Mouse (Mus musculus): ENCODE measurements at regions not wholly inside any gene's neighbourhood (a gene's known extent, or its start where the extent isn't known, plus 50 kb on each side); places are given as distances from the start of the nearest gene placed in this dataset.
A peak's percentile ranks its signal among the peaks of the same experiment; 100 is the strongest.

- Histone ChIP-seq H3K4me3 (replicated peaks; ENCODE audit: low read length) (no peak overlapping the region), H3K9me3 (ENCODE audit: control insufficient read depth, low read length) (no peaks in the 10 kb centered on the region), H3K4me2 (replicated peaks; ENCODE audit: low read depth, low read length, severe bottlenecking) (no peak overlapping the region), H3K9ac (ENCODE audit: low read depth, low read length, severe bottlenecking) (no peak overlapping the region), H3K27ac (replicated peaks; ENCODE audit: low read depth, low read length) (no peak overlapping the region), H3K36me3 (ENCODE audit: control insufficient read depth, insufficient read depth, low read length) (no peaks in the 10 kb centered on the region), H3K4me1 (ENCODE audit: control insufficient read depth, insufficient read depth, low read length) (peaks cover 4% of the 10 kb centered on the region; the same call in 1 of the 2 replicates), H3K27me3 (ENCODE audit: control insufficient read depth, insufficient read depth, low read length) (no peaks in the 10 kb centered on the region)
- ATAC-seq (ENCODE audit: low FRiP score, low read depth) = no peak
- no peak for DNase-seq (ENCODE audit: low spot score)
- TF ChIP-seq POLR2A (IDR thresholded peaks at IDR 0.05; ENCODE audit: borderline replicate concordance, extremely low read depth, insufficient read depth, insufficient read length) = no peak
- 96% methylated on average over 1 of the region's 1 CpGs for WGBS
Measured at GRCm38 (mm10) chr5:118454096-118454495, 106.4 kb upstream of the Med13l start.

- H3K4me2 ChIP-seq (replicated peaks; ENCODE audit: low read depth, low read length, severe bottlenecking) = peak overlapping the region; percentile 55
- H3K4me1 ChIP-seq (ENCODE audit: control insufficient read depth, insufficient read depth, low read length) = peaks cover 16% of the 10 kb centered on the region
- 6% methylated on average over 16 of the region's 16 CpGs for WGBS
- ATAC-seq (ENCODE audit: low FRiP score, low read depth) = peak; percentile 79
- H3K9ac ChIP-seq (ENCODE audit: low read depth, low read length, severe bottlenecking) = peak overlapping the region; percentile 50
- no peak for TF ChIP-seq POLR2A (IDR thresholded peaks at IDR 0.05; ENCODE audit: borderline replicate concordance, extremely low read depth, insufficient read depth, insufficient read length)
- DNase-seq (ENCODE audit: low spot score) = peak; percentile 89
- peak overlapping the region; percentile 21 for H3K4me3 ChIP-seq (replicated peaks; ENCODE audit: low read length)
- peak overlapping the region; percentile 48; the same call in 1 of the 2 replicates for H3K27ac ChIP-seq (replicated peaks; ENCODE audit: low read depth, low read length)
- H3K27me3 ChIP-seq (ENCODE audit: control insufficient read depth, insufficient read depth, low read length) = no peaks in the 10 kb centered on the region
- H3K9me3 ChIP-seq (ENCODE audit: control insufficient read depth, low read length) = no peaks in the 10 kb centered on the region
- H3K36me3 ChIP-seq (ENCODE audit: control insufficient read depth, insufficient read depth, low read length) = no peaks in the 10 kb centered on the region
Measured at GRCm38 (mm10) chr5:118458727-118459390, 101.6 kb upstream of the Med13l start.

- TF ChIP-seq POLR2A (IDR thresholded peaks at IDR 0.05; ENCODE audit: borderline replicate concordance, extremely low read depth, insufficient read depth, insufficient read length) = no peak
- Histone ChIP-seq H3K4me2 (replicated peaks; ENCODE audit: low read depth, low read length, severe bottlenecking) (peak overlapping the region; percentile 55), H3K27ac (replicated peaks; ENCODE audit: low read depth, low read length) (peak overlapping the region; percentile 48), H3K36me3 (ENCODE audit: control insufficient read depth, insufficient read depth, low read length) (no peaks in the 10 kb centered on the region), H3K4me3 (replicated peaks; ENCODE audit: low read length) (peak overlapping the region; percentile 21), H3K4me1 (ENCODE audit: control insufficient read depth, insufficient read depth, low read length) (peaks cover 17% of the 10 kb centered on the region), H3K9ac (ENCODE audit: low read depth, low read length, severe bottlenecking) (peak overlapping the region; percentile 50), H3K9me3 (ENCODE audit: control insufficient read depth, low read length) (no peaks in the 10 kb centered on the region), H3K27me3 (ENCODE audit: control insufficient read depth, insufficient read depth, low read length) (no peaks in the 10 kb centered on the region)
- DNase-seq (ENCODE audit: low spot score) (peak; percentile 19), ATAC-seq (ENCODE audit: low FRiP score, low read depth) (peak; percentile 50)
- under 1% methylated on average over 12 of the region's 12 CpGs for WGBS
Measured at GRCm38 (mm10) chr5:118459391-118459792, 101.1 kb upstream of the Med13l start.

- Histone ChIP-seq H3K4me1 (ENCODE audit: control insufficient read depth, insufficient read depth, low read length) (peaks cover 40% of the 10 kb centered on the region), H3K36me3 (ENCODE audit: control insufficient read depth, insufficient read depth, low read length) (no peaks in the 10 kb centered on the region), H3K27ac (replicated peaks; ENCODE audit: low read depth, low read length) (no peak overlapping the region), H3K4me2 (replicated peaks; ENCODE audit: low read depth, low read length, severe bottlenecking) (no peak overlapping the region), H3K9me3 (ENCODE audit: control insufficient read depth, low read length) (no peaks in the 10 kb centered on the region), H3K4me3 (replicated peaks; ENCODE audit: low read length) (no peak overlapping the region), H3K27me3 (ENCODE audit: control insufficient read depth, insufficient read depth, low read length) (no peaks in the 10 kb centered on the region), H3K9ac (ENCODE audit: low read depth, low read length, severe bottlenecking) (no peak overlapping the region)
- DNase-seq (ENCODE audit: low spot score) (no peak), ATAC-seq (ENCODE audit: low FRiP score, low read depth) (no peak)
- WGBS = 47% methylated on average over 4 of the region's 4 CpGs
- TF ChIP-seq POLR2A (IDR thresholded peaks at IDR 0.05; ENCODE audit: borderline replicate concordance, extremely low read depth, insufficient read depth, insufficient read length) = no peak
Measured at GRCm38 (mm10) chr5:118461967-118462366, 98.5 kb upstream of the Med13l start.

GRCm38 (mm10) chr5:118464931-118465801 is 95.3 kb upstream of the Med13l start:
- Histone ChIP-seq H3K4me1 (ENCODE audit: control insufficient read depth, insufficient read depth, low read length) (peaks cover 36% of the 10 kb centered on the region), H3K36me3 (ENCODE audit: control insufficient read depth, insufficient read depth, low read length) (no peaks in the 10 kb centered on the region), H3K9ac (ENCODE audit: low read depth, low read length, severe bottlenecking) (peak overlapping the region; percentile 31), H3K9me3 (ENCODE audit: control insufficient read depth, low read length) (no peaks in the 10 kb centered on the region), H3K4me2 (replicated peaks; ENCODE audit: low read depth, low read length, severe bottlenecking) (peak overlapping the region; percentile 65), H3K27ac (replicated peaks; ENCODE audit: low read depth, low read length) (peak overlapping the region; percentile 79), H3K4me3 (replicated peaks; ENCODE audit: low read length) (peak overlapping the region; percentile 25), H3K27me3 (ENCODE audit: control insufficient read depth, insufficient read depth, low read length) (no peaks in the 10 kb centered on the region)
- DNase-seq (ENCODE audit: low spot score) (peak; percentile 85), ATAC-seq (ENCODE audit: low FRiP score, low read depth) (peak; percentile 77)
- 3% methylated on average over 22 of the region's 22 CpGs for WGBS
- TF ChIP-seq POLR2A (IDR thresholded peaks at IDR 0.05; ENCODE audit: borderline replicate concordance, extremely low read depth, insufficient read depth, insufficient read length) = no peak
